Mouse (Mus musculus): ENCODE measurements at regions not wholly inside any gene's neighbourhood (a gene's known extent, or its start where the extent isn't known, plus 50 kb on each side); places are given as distances from the start of the nearest gene placed in this dataset.

DNA sequence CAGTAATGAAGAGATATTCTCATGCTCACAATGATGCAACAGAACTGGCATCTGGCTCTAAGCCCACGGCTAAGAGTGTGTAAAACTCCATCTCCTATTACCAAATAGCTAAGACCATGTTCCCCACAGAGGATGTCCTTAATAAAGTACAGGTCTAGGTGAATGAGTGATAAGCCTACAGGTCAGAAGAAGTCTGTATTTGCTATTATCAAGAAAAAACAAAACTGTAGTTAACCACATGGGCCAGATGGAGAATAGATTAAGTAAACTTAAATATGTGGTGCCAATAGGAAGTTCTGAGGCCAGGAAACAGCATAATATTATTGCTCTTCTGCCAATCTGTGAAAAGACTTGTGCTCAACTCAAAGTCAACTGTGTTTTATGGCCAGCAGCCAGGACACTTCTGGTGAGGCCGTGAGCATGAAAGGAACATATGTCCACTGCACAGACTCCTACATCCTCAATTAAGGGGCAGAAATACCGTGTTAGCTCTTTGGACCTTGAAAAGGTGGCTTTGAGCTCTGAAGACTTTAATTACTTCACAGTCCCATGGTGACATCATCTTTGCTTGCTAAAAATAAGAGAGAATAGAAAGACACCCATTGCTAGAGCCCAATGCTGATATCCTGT, 549.1 kb upstream of the Dmac1 start:
- TF ChIP-seq POLR2A (IDR thresholded peaks at IDR 0.05; ENCODE audit: borderline replicate concordance, extremely low read depth, low read depth, low read length), result no peak
- TF ChIP-seq CTCF (IDR thresholded peaks at IDR 0.05; ENCODE audit: insufficient read depth, low read length), result no peak
- H3K4me3 ChIP-seq (replicated peaks; ENCODE audit: extremely low read depth, low read depth, low read length), result no peak overlapping the region
- DNase-seq, result no peak
- H3K4me1 ChIP-seq (ENCODE audit: control insufficient read depth, insufficient read depth, low read length), result no peaks in the 10 kb centered on the region
- WGBS, result 41% methylated on average over 3 of the region's 3 CpGs

DNA sequence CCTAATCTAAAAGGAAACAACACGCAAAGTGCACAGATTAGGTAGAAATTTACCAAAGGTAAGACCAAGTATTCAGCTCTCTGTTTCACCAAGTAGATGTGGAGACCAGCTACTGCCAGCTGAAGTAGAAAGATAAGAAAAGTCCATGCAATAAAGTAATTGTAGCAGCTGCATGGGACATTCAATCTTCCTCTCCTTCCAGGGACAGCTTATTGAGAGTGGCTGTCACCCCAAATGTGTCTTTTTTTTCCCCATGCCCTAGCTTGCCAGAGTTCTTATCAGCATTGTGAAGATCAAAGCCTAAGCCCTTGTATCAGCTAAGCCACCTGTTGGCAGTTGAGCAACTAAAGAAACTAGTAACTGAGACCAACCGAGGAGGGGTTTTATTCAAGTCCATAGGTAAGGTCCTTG, 541.1 kb upstream of the Dmac1 start:
- DNase-seq, result no peak
- H3K4me3 ChIP-seq (replicated peaks; ENCODE audit: extremely low read depth, low read depth, low read length), result no peak overlapping the region
- TF ChIP-seq POLR2A (IDR thresholded peaks at IDR 0.05; ENCODE audit: borderline replicate concordance, extremely low read depth, low read depth, low read length) (no peak), CTCF (IDR thresholded peaks at IDR 0.05; ENCODE audit: insufficient read depth, low read length) (no peak)
- 59% methylated on average over 2 of the region's 2 CpGs for WGBS
- no peaks in the 10 kb centered on the region for H3K4me1 ChIP-seq (ENCODE audit: control insufficient read depth, insufficient read depth, low read length)

DNA sequence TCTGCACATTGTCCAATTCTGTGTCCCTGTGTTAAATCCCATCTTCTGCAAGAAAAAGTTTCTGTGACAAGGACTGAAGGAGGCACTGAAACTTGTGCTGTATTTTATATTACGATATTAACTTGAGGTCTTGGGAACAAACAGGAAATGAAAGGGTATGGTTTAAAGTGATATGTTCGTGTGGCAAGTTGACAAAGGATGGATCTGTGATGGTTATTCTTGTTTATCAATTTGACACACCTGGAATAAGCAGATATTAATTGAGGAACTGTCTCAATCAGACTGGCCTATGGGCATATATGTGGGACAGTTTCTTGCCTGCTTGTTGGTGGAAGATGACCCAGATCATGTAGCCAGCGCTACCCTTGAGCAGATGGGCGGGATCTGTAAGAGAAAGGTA, 537.9 kb upstream of the Dmac1 start:
- 89% methylated on average over 4 of the region's 4 CpGs for WGBS
- TF ChIP-seq POLR2A (IDR thresholded peaks at IDR 0.05; ENCODE audit: borderline replicate concordance, extremely low read depth, low read depth, low read length) (no peak), CTCF (IDR thresholded peaks at IDR 0.05; ENCODE audit: insufficient read depth, low read length) (no peak)
- no peak for DNase-seq
- Histone ChIP-seq H3K4me3 (replicated peaks; ENCODE audit: extremely low read depth, low read depth, low read length) (no peak overlapping the region), H3K4me1 (ENCODE audit: control insufficient read depth, insufficient read depth, low read length) (no peaks in the 10 kb centered on the region)

DNA sequence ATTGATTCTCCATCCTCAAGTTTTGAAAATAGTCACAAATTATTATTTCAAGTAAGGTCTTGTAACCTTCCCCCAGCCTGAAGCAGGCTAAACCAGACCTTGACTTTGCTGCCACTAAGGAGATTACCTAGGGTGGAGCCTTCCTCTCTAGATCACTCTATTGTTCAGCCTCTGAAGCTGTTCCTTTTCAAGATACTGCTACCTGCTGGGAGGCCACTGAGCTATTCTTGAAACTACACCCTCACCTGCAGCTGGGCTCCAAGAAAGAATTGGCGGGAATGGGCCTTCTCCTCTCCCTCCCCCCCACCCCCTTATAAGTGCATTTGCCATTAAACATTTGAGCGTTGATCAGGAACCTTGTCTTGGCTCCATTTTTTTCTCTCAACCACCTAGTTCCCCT, 534.2 kb upstream of the Dmac1 start:
- Histone ChIP-seq H3K4me3 (replicated peaks; ENCODE audit: extremely low read depth, low read depth, low read length) (no peak overlapping the region), H3K4me1 (ENCODE audit: control insufficient read depth, insufficient read depth, low read length) (no peaks in the 10 kb centered on the region)
- TF ChIP-seq POLR2A (IDR thresholded peaks at IDR 0.05; ENCODE audit: borderline replicate concordance, extremely low read depth, low read depth, low read length), result no peak
- DNase-seq, result no peak
- WGBS, result 85% methylated on average over 2 of the region's 2 CpGs

DNA sequence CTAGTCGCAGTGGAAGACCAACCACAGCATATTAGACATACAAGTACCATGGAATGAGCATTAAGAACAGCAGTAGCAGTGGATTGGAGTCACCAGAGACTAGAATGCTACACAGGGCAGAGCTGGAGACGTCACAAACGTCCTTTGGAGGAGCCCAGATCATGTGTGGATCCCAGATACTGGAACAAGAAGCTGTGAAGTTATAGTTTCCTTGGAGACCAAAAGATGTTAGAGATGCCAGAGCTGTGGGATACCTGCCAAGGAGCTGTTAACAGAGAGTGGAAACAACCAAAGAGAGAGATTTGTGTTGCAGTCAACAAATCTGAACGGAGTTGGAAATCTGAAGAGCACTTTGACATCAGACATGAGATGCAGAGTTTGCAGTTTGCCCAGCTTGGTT, 523.8 kb upstream of the Dmac1 start:
- no peaks in the 10 kb centered on the region for H3K4me1 ChIP-seq (ENCODE audit: control insufficient read depth, insufficient read depth, low read length)
- H3K4me3 ChIP-seq (replicated peaks; ENCODE audit: extremely low read depth, low read depth, low read length), result no peak overlapping the region
- no peak for TF ChIP-seq POLR2A (IDR thresholded peaks at IDR 0.05; ENCODE audit: borderline replicate concordance, extremely low read depth, low read depth, low read length)
- TF ChIP-seq CTCF (IDR thresholded peaks at IDR 0.05; ENCODE audit: insufficient read depth, low read length), result no peak
- no peak for DNase-seq
- WGBS, result 65% methylated on average over 4 of the region's 4 CpGs

DNA sequence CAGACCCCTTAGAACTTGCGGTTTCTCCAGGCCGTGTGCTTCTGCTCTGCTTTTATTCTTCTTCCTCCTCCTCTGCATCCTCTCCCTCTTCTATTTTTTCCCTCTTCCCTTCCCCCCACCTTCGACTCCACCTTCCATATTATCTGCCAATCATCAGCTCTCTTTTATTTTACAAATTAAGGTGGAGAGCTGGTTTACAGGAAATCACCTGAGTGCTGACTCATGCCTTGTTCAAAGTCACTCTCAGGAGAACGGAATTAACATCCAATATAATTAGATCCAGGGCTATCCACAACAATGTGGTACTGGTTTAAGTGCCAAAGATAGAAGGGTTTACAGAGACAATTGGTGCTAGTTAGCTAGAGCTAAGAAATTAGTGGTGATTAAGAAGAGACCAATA, 523.1 kb upstream of the Dmac1 start:
- WGBS, result 81% methylated on average over 4 of the region's 4 CpGs
- no peak overlapping the region for H3K4me3 ChIP-seq (replicated peaks; ENCODE audit: extremely low read depth, low read depth, low read length)

DNA sequence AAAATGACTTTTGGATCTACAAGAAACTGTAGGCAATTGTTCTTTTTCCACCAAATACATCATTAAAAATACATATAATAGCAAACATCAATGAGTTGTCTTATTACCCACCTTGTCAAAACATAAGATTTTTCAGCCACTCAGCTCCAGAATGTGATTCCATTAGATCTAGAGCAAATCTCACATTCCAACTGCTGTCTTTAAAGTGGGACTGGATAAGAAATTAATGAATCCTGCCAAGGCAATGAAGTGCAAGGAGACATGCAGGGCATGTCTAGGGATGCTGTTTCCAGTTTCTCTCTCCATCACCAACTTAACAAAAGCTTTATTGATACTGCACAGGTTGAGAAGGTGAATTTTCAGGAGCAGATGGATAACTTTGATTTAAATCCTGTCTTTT, 513.7 kb upstream of the Dmac1 start:
- no peak overlapping the region for H3K4me3 ChIP-seq (replicated peaks; ENCODE audit: extremely low read depth, low read depth, low read length)
- no peak for DNase-seq
- TF ChIP-seq POLR2A (IDR thresholded peaks at IDR 0.05; ENCODE audit: borderline replicate concordance, extremely low read depth, low read depth, low read length) (no peak), CTCF (IDR thresholded peaks at IDR 0.05; ENCODE audit: insufficient read depth, low read length) (no peak)
- H3K4me1 ChIP-seq (ENCODE audit: control insufficient read depth, insufficient read depth, low read length), result no peaks in the 10 kb centered on the region

More for the DNA sequence above, 523.1 kb upstream of the Dmac1 start:
- H3K4me1 ChIP-seq (ENCODE audit: control insufficient read depth, insufficient read depth, low read length), result no peaks in the 10 kb centered on the region
- no peak for DNase-seq
- TF ChIP-seq CTCF (IDR thresholded peaks at IDR 0.05; ENCODE audit: insufficient read depth, low read length) (no peak), POLR2A (IDR thresholded peaks at IDR 0.05; ENCODE audit: borderline replicate concordance, extremely low read depth, low read depth, low read length) (no peak)

DNA sequence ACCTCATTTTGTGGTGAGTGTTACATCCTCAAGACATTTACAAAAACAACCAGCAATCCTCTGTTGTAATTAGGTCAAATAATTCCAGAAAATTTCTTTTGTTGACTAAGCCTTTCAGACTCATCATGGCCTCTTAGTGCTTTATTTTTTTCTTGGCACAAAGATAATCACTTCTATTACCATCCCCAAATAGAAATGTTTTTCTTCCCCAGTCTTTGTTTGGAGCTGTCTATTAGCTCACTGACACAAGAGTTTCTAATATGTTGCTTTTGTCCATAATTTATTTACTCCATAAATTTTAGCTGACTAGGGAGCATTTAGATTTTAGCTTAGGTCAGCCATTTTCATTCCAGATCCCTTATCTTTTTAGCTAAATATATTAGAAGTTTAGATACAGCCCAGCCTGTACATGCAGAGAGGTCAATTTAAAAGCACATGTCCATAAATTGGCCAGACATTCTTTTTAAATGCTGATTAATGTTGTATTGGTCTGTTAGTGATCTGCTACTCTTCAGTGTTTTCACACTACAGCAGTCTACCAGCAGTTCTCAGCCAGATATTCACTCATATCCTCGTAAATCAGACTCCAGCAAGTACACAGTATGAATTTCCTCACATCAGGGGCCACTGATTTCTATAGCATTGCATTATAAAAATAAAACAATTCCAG, 513.0 kb upstream of the Dmac1 start:
- Histone ChIP-seq H3K4me1 (ENCODE audit: control insufficient read depth, insufficient read depth, low read length) (no peaks in the 10 kb centered on the region), H3K4me3 (replicated peaks; ENCODE audit: extremely low read depth, low read depth, low read length) (no peak overlapping the region)
- 58% methylated on average over 1 of the region's 1 CpGs for WGBS
- no peak for TF ChIP-seq CTCF (IDR thresholded peaks at IDR 0.05; ENCODE audit: insufficient read depth, low read length)
- no peak for TF ChIP-seq POLR2A (IDR thresholded peaks at IDR 0.05; ENCODE audit: borderline replicate concordance, extremely low read depth, low read depth, low read length)
- no peak for DNase-seq

DNA sequence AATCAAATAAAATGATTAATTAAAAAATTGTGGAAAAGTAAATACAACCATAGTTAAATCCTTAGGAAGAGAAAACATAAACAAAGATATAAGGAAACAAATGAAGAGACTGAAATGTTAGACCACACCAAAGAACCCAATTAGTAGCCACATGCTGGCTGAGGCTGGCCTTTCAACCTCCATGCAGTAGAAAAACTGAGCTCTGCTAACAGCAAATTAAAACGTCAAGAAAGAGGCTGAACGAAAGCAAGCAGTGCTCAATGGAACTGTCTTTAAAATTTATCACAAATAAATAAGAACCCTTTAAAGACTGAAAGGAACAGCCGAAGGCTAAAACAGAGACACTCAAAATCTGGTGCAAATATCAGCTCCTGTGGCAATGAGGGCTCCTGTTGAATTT, 509.3 kb upstream of the Dmac1 start:
- no peak for TF ChIP-seq CTCF (IDR thresholded peaks at IDR 0.05; ENCODE audit: insufficient read depth, low read length)
- DNase-seq, result no peak
- Histone ChIP-seq H3K4me1 (ENCODE audit: control insufficient read depth, insufficient read depth, low read length) (no peaks in the 10 kb centered on the region), H3K4me3 (replicated peaks; ENCODE audit: extremely low read depth, low read depth, low read length) (no peak overlapping the region)
- 63% methylated on average over 3 of the region's 3 CpGs for WGBS

DNA sequence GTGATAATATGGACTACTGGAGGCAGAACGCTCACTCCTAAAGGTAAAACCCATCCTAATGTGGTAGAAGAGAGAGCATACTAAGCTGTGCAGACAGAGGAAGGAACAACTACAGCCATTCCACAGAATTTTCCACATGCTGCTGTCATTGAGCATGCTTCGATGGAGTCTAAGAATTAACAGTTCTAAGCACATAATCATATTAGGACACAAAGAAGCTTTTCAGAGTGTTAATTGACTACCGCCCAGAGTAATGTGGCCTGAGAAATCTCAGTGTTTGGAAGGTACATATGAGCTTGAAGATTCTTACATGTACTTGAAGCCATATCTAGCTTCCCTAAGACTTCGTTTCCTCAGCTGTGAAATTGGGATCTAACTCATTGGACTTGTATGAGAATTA, 508.3 kb upstream of the Dmac1 start:
- no peak overlapping the region for H3K4me3 ChIP-seq (replicated peaks; ENCODE audit: extremely low read depth, low read depth, low read length)
- WGBS, result 92% methylated on average over 4 of the region's 4 CpGs
- TF ChIP-seq CTCF (IDR thresholded peaks at IDR 0.05; ENCODE audit: insufficient read depth, low read length) (no peak), POLR2A (IDR thresholded peaks at IDR 0.05; ENCODE audit: borderline replicate concordance, extremely low read depth, low read depth, low read length) (no peak)
- no peak for DNase-seq
- no peaks in the 10 kb centered on the region for H3K4me1 ChIP-seq (ENCODE audit: control insufficient read depth, insufficient read depth, low read length)

Data from lung, adult 2 months (tissue).